Mouse (Mus musculus) intestine, postnatal 0 days (tissue): ENCODE measurements around the gene Gm15319. TPM values are rescaled to one million over a fixed set of nuclear protein-coding genes. Genes with fewer than 3 reads are reported as not detected.
"Not testable (repeated sequence)": the region's sequence is repeated elsewhere in the genome, so short reads cannot be mapped to it uniquely, and the experiment has no call there.

Source experiments
- ATAC-seq: fragments of 200-750 bp; cut with Nextera tagmentation; 2 replicates; pipeline ENCODE4 v1.8.0; 2017; ENCODE audit warnings: mild to moderate bottlenecking, moderate TSS enrichment, moderate library complexity
- H3K27ac ChIP-seq: fragments of 300-500 bp; sonication (generic); 2 replicates; pipeline ENCODE4 v1.5.1; 2014; ENCODE audit warnings: mild to moderate bottlenecking, low read depth, low read length, moderate library complexity
- H3K27me3 ChIP-seq: fragments of 300-500 bp; sonication (generic); replicated peaks from 2 replicates; pipeline ENCODE4 v1.6.1; 2014; ENCODE audit warnings: low read length, mixed read lengths; ENCODE audit not compliant: control insufficient read depth, insufficient read depth
- H3K36me3 ChIP-seq: fragments of 300-500 bp; sonication (generic); 2 replicates; pipeline ENCODE4 v1.6.1; 2014; ENCODE audit warnings: mild to moderate bottlenecking, moderate library complexity; ENCODE audit not compliant: control insufficient read depth, insufficient read depth
- H3K4me1 ChIP-seq: fragments of 300-500 bp; sonication (generic); replicated peaks from 2 replicates; pipeline ENCODE4 v1.6.1; 2014; ENCODE audit warnings: antibody characterized with exemption, low read length, mixed read lengths; ENCODE audit not compliant: control insufficient read depth, insufficient read depth
- H3K4me2 ChIP-seq: fragments of 300-500 bp; sonication (generic); replicated peaks from 2 replicates; pipeline ENCODE4 v1.6.1; 2014; ENCODE audit warnings: low read depth, mild to moderate bottlenecking, moderate library complexity
- H3K4me3 ChIP-seq: fragments of 300-500 bp; sonication (generic); 2 replicates; pipeline ENCODE4 v1.5.1; 2014; ENCODE audit warnings: low read depth, low read length
- H3K9ac ChIP-seq: fragments of 300-500 bp; sonication (generic); 2 replicates; pipeline ENCODE4 v1.6.1; 2014; ENCODE audit warnings: mild to moderate bottlenecking, low read depth, low read length
- H3K9me3 ChIP-seq: fragments of 300-500 bp; sonication (generic); 2 replicates; pipeline ENCODE4 v1.6.1; 2016; ENCODE audit warnings: mixed run types; ENCODE audit not compliant: control insufficient read depth
- WGBS: fragments of 180-500 bp; shearing (Covaris S2); extraction: QIAGEN DNeasy Blood & Tissue Kit; methylation state at CpG from one replicate; pipeline ENCODE4 v1.1.7; 2014; 5-methylcytosine and 5-hydroxymethylcytosine counted together
- polyA plus RNA-seq: library from polyadenylated mRNA; unstranded; fragments of >200 nt; fragmentation: Nextera tagmentation; extraction: Ambion mirVana; gene quantifications from 2 replicates; pipeline ENCODE4 v1.2.1, GENCODE M21; 2015

Gm15319 gene
- polyA plus RNA-seq, 1 experiment from 2014 or later: not detected

- WGBS: 91% methylated on average over 2 of the region's 3 CpGs
- H3K9ac ChIP-seq, H3K4me3 ChIP-seq, H3K27me3 ChIP-seq, H3K4me2 ChIP-seq, H3K9me3 ChIP-seq, H3K27ac ChIP-seq, H3K4me1 ChIP-seq, H3K36me3 ChIP-seq, ATAC-seq: not testable (repeated sequence)
Observed at GRCm38 (mm10) chr8:20381637-20382036, 18.6 kb upstream of the Gm15319 start.

GRCm38 (mm10) chr8:20381239-20381620 is 18.2 kb upstream of the Gm15319 start:
- not testable (repeated sequence) for H3K4me2 ChIP-seq, ATAC-seq
- no CpG with 5 or more reads among the region's 5 CpGs for WGBS

GRCm38 (mm10) chr8:20380590-20381238 is 17.7 kb upstream of the Gm15319 start:
- WGBS: 76% methylated on average over 6 of the region's 7 CpGs
- peak; percentile 45 for ATAC-seq
- not testable (repeated sequence) for H3K4me1 ChIP-seq

More at GRCm38 (mm10) chr8:20381239-20381620, 18.2 kb upstream of the Gm15319 start:
- H3K27me3 ChIP-seq, H3K27ac ChIP-seq, H3K9ac ChIP-seq, H3K4me3 ChIP-seq, H3K36me3 ChIP-seq, H3K9me3 ChIP-seq, H3K4me1 ChIP-seq: not testable (repeated sequence)

GRCm38 (mm10) chr8:20379650-20380436 is 16.8 kb upstream of the Gm15319 start:
- H3K36me3 ChIP-seq: not testable (repeated sequence)

More at GRCm38 (mm10) chr8:20380590-20381238, 17.7 kb upstream of the Gm15319 start:
- H3K27ac ChIP-seq, H3K9ac ChIP-seq, H3K9me3 ChIP-seq, H3K36me3 ChIP-seq, H3K4me2 ChIP-seq, H3K4me3 ChIP-seq, H3K27me3 ChIP-seq: not testable (repeated sequence)

GRCm38 (mm10) chr8:20378786-20379649 is 16.0 kb upstream of the Gm15319 start:
- not testable (repeated sequence) for H3K4me1 ChIP-seq, H3K27ac ChIP-seq, H3K36me3 ChIP-seq, H3K9ac ChIP-seq, H3K9me3 ChIP-seq, H3K4me3 ChIP-seq, H3K4me2 ChIP-seq, H3K27me3 ChIP-seq
- 83% methylated on average over 3 of the region's 8 CpGs for WGBS
- peak; percentile 82 for ATAC-seq

More at GRCm38 (mm10) chr8:20379650-20380436, 16.8 kb upstream of the Gm15319 start:
- not testable (repeated sequence) for H3K9me3 ChIP-seq, H3K4me1 ChIP-seq, H3K9ac ChIP-seq, H3K4me2 ChIP-seq, H3K4me3 ChIP-seq, H3K27ac ChIP-seq, H3K27me3 ChIP-seq
- WGBS: no CpG with 5 or more reads among the region's 4 CpGs
- peak; percentile 38; the same call in 1 of the 2 replicates for ATAC-seq

GRCm38 (mm10) chr8:20378353-20378752 is 15.3 kb upstream of the Gm15319 start:
- H3K36me3 ChIP-seq, H3K9me3 ChIP-seq, H3K27ac ChIP-seq, H3K4me1 ChIP-seq, ATAC-seq, H3K4me3 ChIP-seq, H3K9ac ChIP-seq, H3K4me2 ChIP-seq, H3K27me3 ChIP-seq: not testable (repeated sequence)
- WGBS: 78% methylated on average over 5 of the region's 8 CpGs

GRCm38 (mm10) chr8:20375698-20376097 is 12.7 kb upstream of the Gm15319 start:
- no CpG with 5 or more reads among the region's 3 CpGs for WGBS
- not testable (repeated sequence) for H3K4me3 ChIP-seq, H3K4me1 ChIP-seq, H3K27me3 ChIP-seq, H3K36me3 ChIP-seq, H3K4me2 ChIP-seq, H3K9me3 ChIP-seq, ATAC-seq, H3K27ac ChIP-seq, H3K9ac ChIP-seq

- H3K9ac ChIP-seq, H3K4me1 ChIP-seq, H3K9me3 ChIP-seq, ATAC-seq, H3K36me3 ChIP-seq, H3K4me3 ChIP-seq, H3K27me3 ChIP-seq, H3K27ac ChIP-seq, H3K4me2 ChIP-seq: not testable (repeated sequence)
- 71% methylated on average over 5 of the region's 5 CpGs for WGBS
Observed at GRCm38 (mm10) chr8:20356386-20356785, 6.6 kb downstream of the Gm15319 start.

GRCm38 (mm10) chr8:20353579-20353978 is 9.4 kb downstream of the Gm15319 start:
- 95% methylated on average over 1 of the region's 3 CpGs for WGBS
- H3K4me2 ChIP-seq, H3K9me3 ChIP-seq, ATAC-seq, H3K4me3 ChIP-seq, H3K27me3 ChIP-seq, H3K27ac ChIP-seq, H3K36me3 ChIP-seq, H3K9ac ChIP-seq, H3K4me1 ChIP-seq: not testable (repeated sequence)
